Mouse (Mus musculus) adipocyte (in vitro differentiated cells): ENCODE results near the gene Asb13.

ENCODE experiments used
- DNase-seq: peaks from one replicate; pipeline ENCODE4 v3.0.0-alpha.2; 2016; ENCODE audit warnings: low spot score

Gene Asb13

DNA sequence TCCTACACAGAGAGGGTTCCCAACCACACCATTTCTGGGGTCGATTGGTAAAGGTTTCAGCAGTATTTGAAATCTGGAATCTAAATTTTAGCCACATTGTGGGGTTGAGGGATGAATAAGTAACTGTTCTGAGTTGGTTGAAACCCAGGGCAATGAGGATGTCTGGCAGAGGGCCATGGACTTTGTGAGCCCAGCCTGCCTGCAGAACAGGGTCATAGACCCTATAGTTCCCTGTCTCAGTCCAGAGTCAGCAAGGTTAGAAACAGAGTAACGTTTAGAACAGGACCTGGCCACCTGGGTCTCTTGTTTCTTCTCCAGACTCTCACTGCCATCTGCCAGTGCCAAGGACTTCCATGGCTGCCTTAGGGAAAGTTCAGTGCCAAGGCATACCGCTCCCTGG is 30.4 kb downstream of the Asb13 start:
- DNase-seq, result no peak

DNA sequence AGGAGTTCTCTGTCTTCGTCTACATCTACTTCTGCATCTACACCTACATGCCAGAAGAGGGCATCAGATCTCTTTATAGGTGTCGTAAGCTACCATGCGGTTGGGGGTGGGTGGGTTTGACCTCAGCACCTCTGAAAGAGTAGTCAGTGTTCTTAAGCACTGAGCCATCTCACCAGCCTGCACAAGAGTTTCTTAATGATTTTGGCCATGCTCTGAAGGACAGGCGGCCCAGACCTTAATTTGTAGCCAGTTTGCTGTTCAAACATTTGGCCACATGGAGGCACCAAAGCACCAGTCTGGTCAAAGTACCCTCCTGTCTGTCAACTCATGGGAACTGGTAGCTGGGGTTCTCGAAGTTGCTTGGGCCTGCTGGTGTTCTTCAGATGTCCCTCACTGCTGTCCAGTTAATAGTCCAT is 31.5 kb downstream of the Asb13 start:
- DNase-seq, result peak; percentile 91

DNA sequence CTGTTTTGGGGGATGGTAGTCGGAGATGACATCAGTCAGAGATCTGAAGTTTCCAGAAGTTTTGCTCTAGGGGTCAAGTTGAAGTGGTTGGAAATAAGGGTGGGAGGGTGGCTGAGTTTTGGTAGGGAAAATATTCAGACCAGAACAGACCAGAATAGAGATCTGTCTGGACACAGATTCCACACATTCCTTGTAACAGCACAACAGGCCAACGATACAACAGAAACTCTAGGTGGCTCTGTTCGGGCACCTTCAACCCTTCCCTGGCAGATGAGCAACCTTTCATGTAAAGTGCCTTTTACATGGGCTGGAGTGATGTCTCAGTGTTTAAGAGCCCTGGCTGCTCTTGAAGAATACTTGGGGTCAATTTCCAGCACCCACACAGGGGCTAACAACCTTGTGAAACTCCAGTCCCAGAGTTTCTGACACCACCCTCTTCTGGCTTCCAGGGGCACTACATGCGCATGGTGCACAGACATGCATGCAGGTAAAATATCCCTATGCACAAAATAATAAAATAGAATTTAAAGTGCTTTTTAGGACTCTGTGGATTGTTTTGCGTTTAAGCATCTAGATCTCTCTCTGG is 33.5 kb downstream of the Asb13 start:
- no peak for DNase-seq

DNA sequence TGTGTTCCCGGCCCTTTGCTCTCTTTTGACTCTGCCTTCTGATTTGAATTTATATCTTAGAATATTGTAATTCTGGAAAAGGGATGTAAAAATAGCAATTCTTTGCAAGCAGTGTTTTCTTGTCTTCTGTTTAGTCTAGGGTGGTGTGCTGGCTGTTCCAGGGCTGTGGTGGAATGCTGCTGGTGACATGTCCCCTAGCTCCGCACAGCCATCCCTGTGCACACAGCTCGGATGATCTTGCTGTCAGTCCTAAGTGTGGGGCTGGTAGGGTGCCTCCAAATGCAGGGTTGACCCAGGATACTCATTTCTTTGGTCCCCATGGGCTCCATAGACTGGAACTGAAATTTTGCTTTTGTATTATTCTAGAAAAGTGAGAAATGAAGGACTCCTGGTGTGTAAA is 34.2 kb downstream of the Asb13 start:
- no peak for DNase-seq

- DNase-seq, result no peak
Observed at GRCm38 (mm10) chr13:3669611-3670010, 35.8 kb downstream of the Asb13 start.

DNA sequence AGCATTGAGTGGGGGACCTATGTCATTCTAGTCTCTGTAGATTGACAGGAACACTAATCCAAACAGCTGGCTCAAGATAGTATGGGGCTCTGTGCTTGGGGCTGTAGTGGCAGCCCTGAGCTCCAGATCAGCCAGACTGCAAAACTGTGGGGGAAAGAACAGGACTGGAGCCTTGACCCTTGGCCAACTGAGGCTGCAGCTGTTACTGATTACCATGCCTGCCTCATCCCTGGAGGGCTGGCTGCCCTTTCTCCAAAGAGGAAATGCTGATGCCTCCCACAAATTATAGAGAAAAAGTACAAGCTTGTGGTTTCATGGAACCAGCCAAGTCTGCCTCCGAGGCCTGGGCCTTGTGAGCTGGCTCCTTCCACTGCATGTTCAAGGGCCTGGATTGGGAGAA is 36.2 kb downstream of the Asb13 start:
- peak; percentile 93 for DNase-seq

GRCm38 (mm10) chr13:3673151-3673550 is 39.3 kb downstream of the Asb13 start:
- DNase-seq, result no peak

GRCm38 (mm10) chr13:3673622-3674021 is 39.8 kb downstream of the Asb13 start:
- DNase-seq, result no peak

DNA sequence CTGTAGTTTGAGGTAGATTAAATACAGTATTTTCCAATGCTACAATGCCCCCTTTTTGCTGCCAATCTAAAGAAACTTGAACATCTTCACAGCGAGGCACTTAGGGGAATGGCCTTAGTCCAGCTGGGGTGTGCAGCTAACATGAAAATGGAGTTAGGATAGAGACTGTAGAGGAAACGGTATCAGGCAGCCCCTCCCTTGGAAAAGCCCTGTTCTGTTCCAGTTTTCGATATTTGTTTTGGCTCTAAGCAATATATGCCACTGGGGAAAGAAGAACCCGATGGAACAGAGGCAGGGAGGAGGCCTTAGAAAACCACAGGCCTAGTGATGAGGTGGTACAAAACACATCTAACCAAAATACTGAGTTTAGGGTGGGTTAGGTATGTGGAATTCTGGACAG is 42.0 kb downstream of the Asb13 start:
- peak; percentile 45 for DNase-seq

GRCm38 (mm10) chr13:3679098-3679497 is 45.3 kb downstream of the Asb13 start:
- no peak for DNase-seq

GRCm38 (mm10) chr13:3686306-3686705 is 52.5 kb downstream of the Asb13 start:
- no peak for DNase-seq

- no peak for DNase-seq
Observed at GRCm38 (mm10) chr13:3694599-3695343, 60.9 kb downstream of the Asb13 start.

GRCm38 (mm10) chr13:3696977-3697735 is 63.3 kb downstream of the Asb13 start:
- no peak for DNase-seq

- DNase-seq, result no peak
Observed at GRCm38 (mm10) chr13:3700752-3701151, 66.9 kb downstream of the Asb13 start.
